Mouse (Mus musculus) megakaryocyte, adult 5-6 weeks (primary cell): ENCODE data around the gene Pigg. TPM values are rescaled to one million over a fixed set of nuclear protein-coding genes. Genes with fewer than 3 reads are reported as not detected.

Experiments used
- total RNA-seq, 2 experiments: library from RNA; stranded (forward) in 1 of 2; stranded (reverse) in 1 of 2; fragments of 153-499, 151-499 nt in 1 of 2; fragments of 221-1000, 200-1000 nt in 1 of 2; gene quantifications; 2 replicates each; pipeline versions ENCODE4 v1.2.3 to v1.2.4; 2015 to 2017

Pigg gene
- total RNA-seq, 2 experiments from 2014 or later = 2.9 to 3.9 TPM

Other genes with a start within 250 kb of the Pigg start
- gene Mtf2, start 246.9 kb upstream of the Pigg start, total RNA-seq (2015) = 32.5 and 36.9 TPM in 2 replicates
- 33.3 and 46.3 TPM in 2 replicates for gene Mtf2, start 246.9 kb upstream of the Pigg start, total RNA-seq (2017)
- 80.3 and 94.6 TPM in 2 replicates for gene Tmed5, start 180.0 kb upstream of the Pigg start, total RNA-seq (2015)
- 85.4 and 86.1 TPM in 2 replicates for gene Tmed5, start 180.0 kb upstream of the Pigg start, total RNA-seq (2017)
- 7.2 and 7.9 TPM in 2 replicates for gene Ccdc18, start 179.7 kb upstream of the Pigg start, total RNA-seq (2015)
- 11.7 and 13.0 TPM in 2 replicates for gene Ccdc18, start 179.7 kb upstream of the Pigg start, total RNA-seq (2017)
- 158 and 178 TPM in 2 replicates for gene Dr1, start 43.7 kb upstream of the Pigg start, total RNA-seq (2015)
- gene Dr1, start 43.7 kb upstream of the Pigg start, total RNA-seq (2017) = 116 and 118 TPM in 2 replicates
- gene Gm42517, start 55.3 kb downstream of the Pigg start, total RNA-seq (2015) = not detected in 2 replicates
- gene Gm42517, start 55.3 kb downstream of the Pigg start, total RNA-seq (2017) = not detected in 2 replicates
- not detected in 2 replicates for gene Pde6b, start 75.8 kb downstream of the Pigg start, total RNA-seq (2015)
- gene Pde6b, start 75.8 kb downstream of the Pigg start, total RNA-seq (2017) = not detected in 2 replicates
- 197 and 209 TPM in 2 replicates for gene Atp5k, start 121.8 kb downstream of the Pigg start, total RNA-seq (2015)
- 132 and 217 TPM in 2 replicates for gene Atp5k, start 121.8 kb downstream of the Pigg start, total RNA-seq (2017)
- gene Mfsd7a, start 136.3 kb downstream of the Pigg start, total RNA-seq (2015) = 8.7 and 9.5 TPM in 2 replicates
- gene Mfsd7a, start 136.3 kb downstream of the Pigg start, total RNA-seq (2017) = 15.2 and 21.7 TPM in 2 replicates
- gene Pcgf3, start 148.6 kb downstream of the Pigg start, total RNA-seq (2015) = 13.0 and 16.5 TPM in 2 replicates
- gene Pcgf3, start 148.6 kb downstream of the Pigg start, total RNA-seq (2017) = 9.5 and 13.5 TPM in 2 replicates
- gene Cplx1, start 237.4 kb downstream of the Pigg start, total RNA-seq (2015) = 0.34 TPM in 1 of 2 replicates, not detected in the other
- gene Cplx1, start 237.4 kb downstream of the Pigg start, total RNA-seq (2017) = not detected in 2 replicates